Mouse (Mus musculus): ENCODE measurements around the gene Ncoa1. TPM values are rescaled to one million over a fixed set of nuclear protein-coding genes. Genes with fewer than 3 reads are reported as not detected.

Gene Ncoa1
- total and polyA plus RNA-seq, 2 experiments, result 9.3 TPM

- H3K4me1 ChIP-seq (ENCODE audit: control insufficient read depth, insufficient read depth, low read length), result no peaks in the 10 kb centered on the region
- WGBS, result 85% methylated on average over 9 of the region's 9 CpGs
- H3K9ac ChIP-seq (ENCODE audit: low read depth, low read length), result no peak overlapping the region
- H3K27me3 ChIP-seq (ENCODE audit: control insufficient read depth, insufficient read depth, low read length), result no peaks in the 10 kb centered on the region
- DNase-seq (ENCODE audit: extremely low read depth, low read depth, low spot score), result peak; percentile 43
- no peak overlapping the region for H3K27ac ChIP-seq (replicated peaks; ENCODE audit: insufficient read depth, low read depth, low read length)
- no peaks in the 10 kb centered on the region for H3K79me2 ChIP-seq (ENCODE audit: control insufficient read depth, insufficient read depth, low read length)
- no peak overlapping the region for H3K4me3 ChIP-seq (ENCODE audit: insufficient read depth, low read depth, low read length)
- TF ChIP-seq POLR2A (IDR thresholded peaks at IDR 0.05; ENCODE audit: extremely low read depth, insufficient read depth, low read length) (no peak), CTCF (IDR thresholded peaks at IDR 0.05; ENCODE audit: low read depth, low read length) (0 out of 2 replicates have a peak, but pooled peaks have one; percentile 32)
- peaks cover 6% of the 10 kb centered on the region for H3K36me3 ChIP-seq (ENCODE audit: control insufficient read depth, insufficient read depth, low read length)
Measured at GRCm38 (mm10) chr12:4211174-4211573, 265.8 kb downstream of the Ncoa1 start.

DNA sequence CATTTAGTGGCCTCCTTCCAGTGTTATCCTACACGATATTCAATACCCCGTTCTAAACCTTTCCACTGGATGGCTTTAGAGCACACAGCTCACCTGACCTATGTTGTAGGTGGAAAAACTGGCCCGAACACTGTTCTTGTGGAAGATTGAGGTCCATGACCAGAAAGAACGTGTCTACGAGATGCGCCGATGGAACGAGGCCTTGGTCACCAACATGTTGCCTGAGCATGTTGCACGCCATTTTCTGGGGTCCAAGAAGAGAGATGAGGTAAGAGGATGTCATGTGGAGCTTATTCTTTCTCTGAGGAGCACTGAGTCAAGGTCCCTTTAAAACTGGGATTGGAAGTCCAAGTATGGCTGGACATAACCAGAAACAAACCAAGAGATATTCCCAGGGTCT is 267.8 kb downstream of the Ncoa1 start:
- 96% methylated on average over 9 of the region's 9 CpGs for WGBS
- Histone ChIP-seq H3K9ac (ENCODE audit: low read depth, low read length) (no peak overlapping the region), H3K27ac (replicated peaks; ENCODE audit: insufficient read depth, low read depth, low read length) (no peak overlapping the region), H3K4me1 (ENCODE audit: control insufficient read depth, insufficient read depth, low read length) (peaks cover 6% of the 10 kb centered on the region; the same call in 1 of the 2 replicates), H3K4me3 (ENCODE audit: insufficient read depth, low read depth, low read length) (no peak overlapping the region), H3K36me3 (ENCODE audit: control insufficient read depth, insufficient read depth, low read length) (peaks cover 2% of the 10 kb centered on the region; the same call in 1 of the 2 replicates), H3K27me3 (ENCODE audit: control insufficient read depth, insufficient read depth, low read length) (no peaks in the 10 kb centered on the region), H3K79me2 (ENCODE audit: control insufficient read depth, insufficient read depth, low read length) (no peaks in the 10 kb centered on the region)
- TF ChIP-seq CTCF (IDR thresholded peaks at IDR 0.05; ENCODE audit: low read depth, low read length) (no peak), POLR2A (IDR thresholded peaks at IDR 0.05; ENCODE audit: extremely low read depth, insufficient read depth, low read length) (no peak)
- DNase-seq (ENCODE audit: extremely low read depth, low read depth, low spot score), result no peak

DNA sequence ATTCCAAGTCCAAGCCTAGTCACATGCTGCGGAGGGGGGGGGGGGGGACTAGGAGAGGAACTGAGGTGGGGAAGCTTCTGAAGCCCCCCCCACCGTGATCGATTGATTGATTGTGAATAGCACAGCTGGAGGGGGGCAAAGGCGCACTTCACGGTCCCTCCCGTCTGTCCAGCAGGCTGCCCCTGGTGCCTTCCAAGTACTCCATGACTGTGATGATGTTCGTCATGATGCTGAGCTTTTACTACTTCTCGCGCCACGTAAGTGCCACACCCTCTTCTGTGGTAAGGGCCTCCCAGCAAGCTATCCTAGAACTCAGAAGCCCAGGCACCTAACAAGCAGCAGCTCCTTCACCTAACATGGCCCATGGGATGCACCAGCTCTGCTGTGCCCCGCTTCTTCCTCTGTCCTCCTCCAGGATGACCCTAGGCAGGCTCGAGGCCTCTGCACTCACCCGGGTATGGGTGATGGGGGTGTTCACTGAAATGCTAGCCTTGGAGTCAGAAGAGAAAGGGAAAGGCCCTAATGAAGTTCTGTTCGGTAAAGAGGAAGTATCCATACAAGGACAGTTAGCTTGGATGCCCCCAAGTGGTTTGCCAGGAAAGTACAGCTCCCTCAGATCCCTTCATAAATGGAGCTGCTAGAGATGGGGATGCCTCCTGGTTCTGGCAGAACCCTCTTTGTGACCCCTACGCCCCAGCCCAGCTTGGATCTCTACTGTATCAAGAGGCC is 268.4 kb downstream of the Ncoa1 start:
- 78% methylated on average over 15 of the region's 15 CpGs for WGBS
- Histone ChIP-seq H3K4me3 (ENCODE audit: insufficient read depth, low read depth, low read length) (no peak overlapping the region), H3K27me3 (ENCODE audit: control insufficient read depth, insufficient read depth, low read length) (no peaks in the 10 kb centered on the region), H3K4me1 (ENCODE audit: control insufficient read depth, insufficient read depth, low read length) (peaks cover 6% of the 10 kb centered on the region; the same call in 1 of the 2 replicates), H3K79me2 (ENCODE audit: control insufficient read depth, insufficient read depth, low read length) (no peaks in the 10 kb centered on the region), H3K27ac (replicated peaks; ENCODE audit: insufficient read depth, low read depth, low read length) (no peak overlapping the region), H3K36me3 (ENCODE audit: control insufficient read depth, insufficient read depth, low read length) (peaks cover 2% of the 10 kb centered on the region; the same call in 1 of the 2 replicates), H3K9ac (ENCODE audit: low read depth, low read length) (no peak overlapping the region)
- peak; percentile 22 for DNase-seq (ENCODE audit: extremely low read depth, low read depth, low spot score)
- TF ChIP-seq POLR2A (IDR thresholded peaks at IDR 0.05; ENCODE audit: extremely low read depth, insufficient read depth, low read length) (no peak), CTCF (IDR thresholded peaks at IDR 0.05; ENCODE audit: low read depth, low read length) (peak; percentile 39)

GRCm38 (mm10) chr12:4206106-4206505 is 270.9 kb downstream of the Ncoa1 start:
- no peak overlapping the region for H3K4me3 ChIP-seq (ENCODE audit: insufficient read depth, low read depth, low read length)
- DNase-seq (ENCODE audit: extremely low read depth, low read depth, low spot score), result no peak
- H3K79me2 ChIP-seq (ENCODE audit: control insufficient read depth, insufficient read depth, low read length), result no peaks in the 10 kb centered on the region
- peaks cover 6% of the 10 kb centered on the region; the same call in 1 of the 2 replicates for H3K4me1 ChIP-seq (ENCODE audit: control insufficient read depth, insufficient read depth, low read length)
- 96% methylated on average over 11 of the region's 11 CpGs for WGBS
- H3K9ac ChIP-seq (ENCODE audit: low read depth, low read length), result no peak overlapping the region
- no peaks in the 10 kb centered on the region for H3K36me3 ChIP-seq (ENCODE audit: control insufficient read depth, insufficient read depth, low read length)
- TF ChIP-seq POLR2A (IDR thresholded peaks at IDR 0.05; ENCODE audit: extremely low read depth, insufficient read depth, low read length) (no peak), CTCF (IDR thresholded peaks at IDR 0.05; ENCODE audit: low read depth, low read length) (no peak)
- no peak overlapping the region for H3K27ac ChIP-seq (replicated peaks; ENCODE audit: insufficient read depth, low read depth, low read length)
- no peaks in the 10 kb centered on the region for H3K27me3 ChIP-seq (ENCODE audit: control insufficient read depth, insufficient read depth, low read length)

DNA sequence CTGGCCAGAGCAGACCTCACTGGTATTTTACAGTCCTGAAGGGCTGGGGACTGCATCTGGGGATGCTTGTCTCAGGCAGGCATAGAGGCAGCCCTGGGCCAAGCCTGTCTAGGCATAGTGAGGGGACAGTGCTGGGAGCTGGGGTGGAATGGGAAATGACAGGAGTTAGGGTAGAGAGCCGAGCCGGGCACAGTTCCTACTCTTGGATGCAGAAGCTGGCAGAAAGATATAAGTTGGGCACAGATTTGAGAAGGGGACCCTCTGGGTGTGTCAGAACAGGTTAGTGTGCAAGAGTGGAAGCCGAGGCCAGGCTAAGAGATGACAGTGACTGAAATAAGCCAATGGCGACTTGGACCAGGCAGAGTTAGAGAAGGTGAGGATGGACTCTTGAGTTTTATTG is 274.8 kb downstream of the Ncoa1 start:
- DNase-seq (ENCODE audit: extremely low read depth, low read depth, low spot score), result no peak
- H3K9ac ChIP-seq (ENCODE audit: low read depth, low read length), result no peak overlapping the region
- H3K27ac ChIP-seq (replicated peaks; ENCODE audit: insufficient read depth, low read depth, low read length), result no peak overlapping the region
- H3K4me1 ChIP-seq (ENCODE audit: control insufficient read depth, insufficient read depth, low read length), result peaks cover 6% of the 10 kb centered on the region; the same call in 1 of the 2 replicates
- TF ChIP-seq POLR2A (IDR thresholded peaks at IDR 0.05; ENCODE audit: extremely low read depth, insufficient read depth, low read length), result no peak
- no peak for TF ChIP-seq CTCF (IDR thresholded peaks at IDR 0.05; ENCODE audit: low read depth, low read length)
- no peaks in the 10 kb centered on the region for H3K27me3 ChIP-seq (ENCODE audit: control insufficient read depth, insufficient read depth, low read length)
- H3K36me3 ChIP-seq (ENCODE audit: control insufficient read depth, insufficient read depth, low read length), result no peaks in the 10 kb centered on the region
- WGBS, result 97% methylated on average over 4 of the region's 4 CpGs
- no peaks in the 10 kb centered on the region for H3K79me2 ChIP-seq (ENCODE audit: control insufficient read depth, insufficient read depth, low read length)
- H3K4me3 ChIP-seq (ENCODE audit: insufficient read depth, low read depth, low read length), result no peak overlapping the region

All from liver, adult 2 months (tissue).